Mouse (Mus musculus) heart, adult 11 months (tissue): Measurements from ENCODE around the gene Lca5l.
"Not testable (repeated sequence)": the region's sequence is repeated elsewhere in the genome, so short reads cannot be mapped to it uniquely, and the experiment has no call there.

ENCODE experiments used
- DNase-seq: peaks from one replicate; pipeline ENCODE4 v3.0.0; 2022

Gene Lca5l

DNA sequence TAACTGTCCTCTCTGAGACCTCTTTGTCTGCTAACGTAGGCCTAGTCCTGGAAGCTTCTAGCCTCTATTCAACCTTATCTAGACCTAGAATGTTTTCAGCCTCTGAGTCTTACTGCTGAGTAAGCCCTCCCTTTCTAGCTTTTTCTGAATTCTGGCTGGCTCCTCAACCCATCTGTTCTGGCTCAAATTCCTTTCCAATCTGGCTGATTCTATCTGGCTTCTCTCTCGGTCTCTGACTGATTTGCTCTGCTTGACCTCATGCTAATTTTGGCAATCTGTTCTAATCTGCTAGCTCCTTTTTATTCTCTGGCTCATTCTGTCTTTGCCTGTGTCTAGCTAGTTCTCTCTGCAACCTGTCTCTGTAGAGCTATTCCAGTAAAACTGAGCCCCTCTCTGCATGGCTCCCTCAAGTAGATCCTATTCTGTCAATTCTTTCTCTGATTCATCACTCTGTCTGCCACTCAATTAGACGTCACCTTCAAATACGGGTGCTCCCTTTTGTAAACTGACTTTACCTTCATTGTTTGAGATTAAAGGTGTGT is 26.3 kb downstream of the Lca5l start:
- no peak for DNase-seq

DNA sequence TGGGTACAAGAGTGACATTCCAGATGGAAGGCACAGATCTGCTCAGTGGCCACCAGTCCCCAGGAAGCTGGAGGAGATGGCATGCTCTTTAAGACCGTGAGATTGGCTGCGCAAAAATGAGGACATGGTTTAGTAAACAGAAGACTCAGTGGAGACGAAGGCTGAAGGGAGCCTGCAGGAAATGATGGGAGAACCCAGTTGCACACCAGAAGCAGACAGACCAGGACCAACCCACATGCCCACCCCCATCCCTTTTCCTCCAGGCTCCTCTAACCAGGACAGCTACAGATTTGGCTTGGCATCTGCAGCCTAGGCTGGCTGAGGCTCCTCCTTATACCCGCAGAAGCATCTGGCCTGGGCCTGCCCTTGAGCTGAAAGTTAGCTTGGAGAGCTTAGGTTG is 30.7 kb downstream of the Lca5l start:
- no peak for DNase-seq

DNA sequence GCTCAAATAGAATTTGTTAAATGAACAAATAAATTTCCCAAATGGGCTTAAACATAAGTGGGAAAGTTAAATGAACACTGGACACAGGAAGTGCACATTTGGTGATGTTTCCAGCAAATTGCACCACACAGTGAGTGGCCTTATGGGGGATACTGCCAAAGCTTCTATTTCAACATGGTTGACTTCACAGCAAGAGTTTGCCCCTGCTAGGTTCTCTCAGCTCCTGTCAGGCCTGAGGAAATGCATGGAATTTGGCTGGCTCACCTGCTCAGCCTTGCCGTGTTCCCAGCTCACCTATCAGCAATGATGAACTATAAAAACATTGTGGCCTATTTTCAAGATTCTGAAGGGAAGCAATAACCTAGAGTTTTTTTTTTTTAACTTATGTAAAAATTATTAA is 31.1 kb downstream of the Lca5l start:
- no peak for DNase-seq

DNA sequence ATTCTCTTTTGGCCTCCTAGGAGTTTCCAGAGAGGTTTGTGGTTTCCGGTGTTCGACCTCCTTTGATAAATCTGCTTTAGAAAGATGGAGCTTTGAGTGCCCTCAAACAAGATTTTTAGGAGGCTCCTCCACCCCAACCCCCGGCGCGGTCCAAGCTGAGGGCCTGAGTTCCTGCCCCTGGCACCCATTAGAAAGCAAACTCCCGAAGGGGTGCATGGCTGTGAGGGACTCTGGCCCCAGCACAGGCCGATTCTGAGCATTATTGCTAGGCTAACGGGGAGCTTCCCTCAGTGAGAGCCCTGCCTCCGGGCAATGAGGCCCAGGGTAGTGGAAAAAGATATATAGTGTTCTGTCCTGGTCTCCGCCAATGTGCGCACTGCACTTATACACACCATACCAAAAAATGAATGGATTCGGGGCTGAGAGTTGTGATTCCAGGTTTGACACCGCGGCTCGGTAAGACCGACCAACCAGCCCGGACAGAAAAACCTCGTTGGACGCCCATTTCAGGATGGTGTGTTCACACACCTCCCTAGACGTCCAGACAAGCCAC is 32.2 kb downstream of the Lca5l start:
- DNase-seq, result no peak

DNA sequence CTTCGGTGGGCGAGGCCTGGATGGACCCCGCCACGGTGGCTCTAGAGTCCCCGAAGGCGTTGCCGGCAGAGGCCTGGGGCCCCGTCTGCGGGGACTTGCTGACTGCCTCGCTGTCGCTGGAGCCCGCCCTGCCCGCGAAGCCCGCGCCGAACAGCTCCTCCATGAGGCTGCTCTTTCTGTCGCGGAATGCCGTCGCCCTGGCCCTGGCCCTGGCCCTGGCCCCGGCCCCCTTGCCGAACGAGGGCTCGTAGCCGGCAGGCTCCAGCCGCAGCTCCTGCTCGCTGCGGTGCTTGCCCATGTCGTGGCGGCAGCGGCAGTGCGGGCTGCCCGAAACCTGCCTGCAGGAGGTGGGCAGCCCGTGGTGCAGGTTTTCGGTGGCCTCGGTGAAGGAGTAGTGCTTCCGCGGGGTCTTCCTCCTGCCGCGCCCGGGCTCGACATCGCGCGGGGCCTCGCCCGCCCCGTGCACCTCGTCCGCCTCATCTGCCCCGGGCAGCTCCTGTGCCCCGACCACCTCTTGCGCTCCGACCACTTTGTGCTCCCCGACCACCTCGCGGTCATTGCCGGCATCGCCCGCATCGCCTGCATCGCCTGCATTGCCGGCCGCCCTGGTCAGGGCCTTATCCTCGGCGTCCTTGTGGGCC is 32.9 kb downstream of the Lca5l start:
- peak; percentile 95 for DNase-seq

DNA sequence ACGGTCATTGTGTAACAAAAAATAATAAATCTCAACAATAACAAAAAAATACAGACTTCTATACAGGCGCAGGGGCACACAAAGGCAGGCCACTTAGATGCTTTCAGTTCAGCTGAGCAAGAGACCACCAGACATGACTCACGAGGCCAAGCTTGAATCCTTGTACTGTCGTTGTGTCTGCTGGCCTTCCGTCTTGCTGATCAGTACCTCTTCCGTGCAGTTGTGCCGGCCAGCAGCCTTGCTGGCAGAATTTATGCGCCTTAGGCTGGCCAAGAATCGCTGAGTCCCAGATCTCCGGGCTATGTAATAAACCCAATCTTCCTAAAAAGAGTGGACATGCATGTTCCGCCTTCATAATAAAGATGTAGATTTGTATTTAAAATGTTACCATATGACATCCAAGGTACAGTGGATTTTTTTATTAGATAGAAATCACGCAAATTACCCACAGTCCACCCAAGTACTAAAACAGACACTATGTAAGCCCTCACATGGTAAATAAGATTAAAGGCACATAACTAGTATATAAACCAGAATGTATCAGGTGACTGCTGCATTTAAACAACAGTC is 33.5 kb downstream of the Lca5l start:
- no peak for DNase-seq

DNA sequence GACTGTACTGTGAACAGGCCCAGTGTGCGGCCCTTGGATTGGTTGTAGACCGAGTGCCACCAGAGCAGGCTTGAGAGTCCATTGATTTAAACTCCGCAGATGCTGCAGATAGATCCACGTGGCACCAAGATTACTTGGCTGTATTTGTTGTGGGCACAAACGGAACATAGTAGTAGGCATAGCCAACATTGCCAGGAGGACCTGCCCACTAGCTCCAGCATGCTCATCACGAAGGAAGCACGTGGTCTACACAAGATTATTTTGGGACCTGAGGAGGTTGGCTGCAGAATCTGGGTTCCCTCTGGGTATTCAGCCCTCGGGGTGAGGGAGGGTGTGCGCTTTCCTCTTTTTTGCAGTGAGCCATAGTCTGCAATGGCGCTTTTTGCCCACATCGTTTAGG is 34.9 kb downstream of the Lca5l start:
- DNase-seq, result no peak

DNA sequence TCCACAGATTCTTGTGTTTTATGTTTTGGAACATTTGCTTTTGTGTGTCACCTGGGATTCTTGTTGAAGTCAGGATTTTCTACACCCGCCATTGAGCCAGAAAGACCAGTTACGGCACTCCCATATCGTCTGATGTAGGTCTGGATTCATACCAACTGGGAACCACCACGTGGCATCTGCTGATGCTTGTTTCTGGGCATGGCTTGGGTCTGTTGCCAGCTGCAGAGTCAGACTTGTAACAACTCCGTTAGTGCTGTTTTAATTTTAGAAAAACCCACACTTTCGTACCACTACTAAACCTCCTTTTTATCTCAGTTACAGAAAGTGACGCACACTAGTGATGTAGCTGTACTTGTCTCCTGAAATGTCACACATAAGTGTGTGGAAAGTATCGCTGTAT is 36.1 kb downstream of the Lca5l start:
- DNase-seq, result peak; percentile 89

DNA sequence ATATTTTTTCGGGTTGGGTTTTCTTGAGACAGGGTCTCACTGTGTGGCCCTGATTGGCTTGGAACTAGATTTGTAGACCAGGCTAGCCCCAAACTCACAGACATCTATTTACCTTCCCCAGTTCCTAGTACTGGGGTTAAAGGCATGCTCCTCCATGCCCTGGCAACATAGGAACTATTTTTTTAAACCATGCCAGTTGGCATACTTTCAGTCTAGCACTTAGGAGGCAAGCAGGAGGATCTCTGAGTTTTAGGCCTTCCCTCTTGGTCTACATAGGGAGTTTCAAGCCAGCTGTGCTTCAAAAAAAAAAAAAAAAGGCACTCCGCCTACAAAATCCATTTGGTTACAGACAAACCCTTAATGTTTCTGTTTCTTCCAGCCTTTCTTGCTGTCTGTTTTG is 37.6 kb downstream of the Lca5l start:
- no peak for DNase-seq

DNA sequence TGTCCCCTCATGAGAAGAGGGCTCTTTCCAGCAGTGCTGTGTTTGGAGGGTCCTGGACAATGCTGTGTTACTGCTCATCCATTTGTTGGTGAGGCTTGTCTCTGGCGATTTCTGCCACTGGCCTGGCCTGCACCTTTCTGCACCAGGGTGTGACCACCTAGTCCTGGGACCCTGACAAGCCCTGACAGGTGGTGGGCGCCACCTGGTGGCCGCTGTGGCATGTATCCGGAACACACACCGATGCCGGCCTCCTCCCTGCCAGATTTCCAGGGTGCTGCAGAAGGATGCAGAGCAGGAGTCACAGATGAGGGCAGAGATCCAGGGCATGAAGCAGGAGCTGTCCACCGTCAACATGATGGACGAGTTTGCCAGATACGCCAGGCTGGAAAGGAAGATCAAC is 40.5 kb downstream of the Lca5l start:
- peak; percentile 96 for DNase-seq

DNA sequence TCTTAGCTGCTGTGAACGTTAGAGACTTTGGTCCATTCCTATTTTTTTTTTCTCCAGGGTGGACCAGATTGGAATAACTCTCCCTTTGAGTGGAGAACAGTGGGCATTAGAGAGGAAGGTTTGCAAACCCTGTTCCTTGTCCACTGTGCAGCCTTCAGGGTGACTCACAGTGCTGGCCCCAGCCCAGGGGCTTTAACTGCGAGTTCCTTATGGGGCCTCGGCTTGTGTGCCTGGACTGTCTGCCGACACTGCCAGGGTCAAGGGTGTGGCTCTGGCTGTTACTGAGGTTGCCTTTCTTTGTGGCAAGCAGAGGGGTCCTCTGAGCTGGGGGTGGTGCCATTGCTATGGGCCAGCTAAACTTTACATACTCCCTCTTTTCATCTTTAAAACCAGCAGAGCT is 41.1 kb downstream of the Lca5l start:
- DNase-seq, result peak; percentile 93

DNA sequence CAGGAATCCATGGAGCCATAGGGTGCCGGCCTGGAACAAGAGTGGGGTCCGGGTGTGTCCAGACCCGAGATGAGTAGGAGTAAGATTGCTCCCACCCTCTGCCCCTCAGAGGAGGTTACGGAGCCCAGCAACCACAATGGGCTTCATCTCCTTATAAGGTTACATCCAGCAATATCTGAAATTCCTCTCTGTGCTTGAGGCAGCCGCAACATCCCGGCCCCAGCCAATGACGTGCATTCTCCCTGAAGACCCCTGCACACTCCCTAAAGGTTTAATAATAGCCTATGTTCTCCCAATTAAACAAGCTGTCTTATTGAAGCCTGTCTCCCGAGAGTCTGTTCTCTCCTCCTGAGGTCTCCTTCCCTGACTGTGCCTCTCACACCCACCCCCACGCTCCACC is 42.8 kb downstream of the Lca5l start:
- no peak for DNase-seq

DNA sequence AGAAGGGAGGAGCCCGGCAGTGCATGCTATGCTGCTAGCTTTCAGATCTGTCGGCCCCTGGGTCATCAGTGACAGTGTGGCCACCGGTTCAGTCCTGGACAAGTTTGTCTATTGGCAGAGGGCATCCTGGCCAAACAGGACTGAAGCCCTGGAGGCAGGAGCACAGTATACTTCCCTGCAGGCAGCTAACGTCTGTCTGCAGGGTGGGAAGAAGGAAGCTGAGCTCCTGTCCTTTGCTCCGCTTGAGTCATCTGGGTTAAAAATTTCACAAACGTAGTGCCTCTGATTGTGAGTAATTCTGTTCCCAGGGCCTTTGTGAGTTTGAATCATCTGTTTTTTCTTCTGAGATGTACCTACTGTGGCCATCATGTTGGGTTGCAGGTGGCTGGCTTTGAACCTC is 43.2 kb downstream of the Lca5l start:
- DNase-seq, result peak; percentile 82

DNA sequence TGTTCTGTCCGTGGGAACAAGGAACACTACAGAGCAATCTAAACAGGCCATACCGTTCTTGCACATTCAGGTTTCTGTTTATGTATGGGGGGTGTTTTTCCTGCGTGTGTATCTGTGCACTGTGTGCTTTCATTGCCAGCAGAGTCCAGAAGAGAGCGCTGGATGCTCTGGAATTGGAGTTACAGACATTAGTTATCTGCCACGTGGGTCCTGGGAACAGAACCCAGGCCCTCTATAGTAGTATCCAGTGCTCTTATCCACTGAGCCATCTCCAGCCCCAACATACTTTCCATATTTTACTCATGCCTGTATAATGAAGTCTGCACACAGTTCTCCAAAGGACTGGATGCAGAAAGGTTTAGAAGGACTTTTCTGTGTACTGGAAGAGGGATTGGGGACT is 46.3 kb downstream of the Lca5l start:
- no peak for DNase-seq

DNA sequence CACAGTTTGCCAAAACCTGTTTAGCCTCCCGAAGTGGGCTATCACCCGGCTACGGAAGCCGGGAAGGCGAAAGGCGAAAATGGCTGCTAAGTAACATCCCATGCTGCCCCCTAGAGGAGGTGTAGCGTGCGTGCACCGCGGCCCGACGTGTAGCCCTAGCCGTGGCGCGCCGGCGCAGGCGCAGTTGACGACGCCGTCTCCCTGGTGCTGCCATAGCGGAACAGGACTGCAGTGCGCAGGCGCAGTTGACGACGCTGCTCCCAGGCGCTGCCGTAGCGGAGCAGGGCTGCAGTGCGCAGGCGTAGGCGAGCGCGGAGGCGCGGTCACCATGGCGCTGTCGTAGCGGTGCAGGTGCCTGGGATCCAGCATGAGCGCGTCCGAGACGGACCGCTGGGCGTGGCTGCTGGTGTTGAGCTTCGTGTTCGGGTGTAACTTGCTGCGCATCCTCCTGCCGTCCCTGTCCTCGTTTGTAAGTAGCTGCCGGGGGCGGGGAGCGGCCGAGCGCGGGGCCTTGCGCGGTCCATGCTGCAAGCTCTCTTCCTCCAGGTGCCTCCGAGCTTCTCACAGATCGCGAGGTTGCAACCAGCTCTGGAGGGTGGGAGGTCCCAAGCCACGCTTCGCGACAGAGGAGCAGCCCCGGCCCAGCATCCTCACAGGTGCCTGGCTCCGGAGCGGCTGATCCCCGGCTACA is 46.8 kb downstream of the Lca5l start, which contains the start of gene Wrb:
Gene Wrb (plus strand): TSS at position 298 of the 691 bp plus-strand sequence.
- peak; percentile 100 for DNase-seq

DNA sequence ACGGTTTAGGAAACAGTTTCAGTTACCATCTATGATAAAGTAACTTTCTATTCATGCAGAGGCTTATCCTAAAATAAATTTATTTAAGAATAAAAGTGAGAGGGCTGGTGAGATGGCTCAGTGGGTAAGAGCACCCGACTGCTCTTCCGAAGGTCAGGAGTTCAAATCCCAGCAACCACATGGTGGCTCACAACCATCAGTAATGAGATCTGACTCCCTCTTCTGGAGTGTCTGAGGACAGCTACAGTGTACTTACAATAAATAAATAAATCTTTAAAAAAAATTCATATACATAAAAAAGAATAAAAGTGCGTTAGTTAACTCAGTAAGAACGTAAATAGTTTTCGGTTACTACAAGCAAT is 47.3 kb downstream of the Lca5l start:
- DNase-seq, result not testable (repeated sequence)

DNA sequence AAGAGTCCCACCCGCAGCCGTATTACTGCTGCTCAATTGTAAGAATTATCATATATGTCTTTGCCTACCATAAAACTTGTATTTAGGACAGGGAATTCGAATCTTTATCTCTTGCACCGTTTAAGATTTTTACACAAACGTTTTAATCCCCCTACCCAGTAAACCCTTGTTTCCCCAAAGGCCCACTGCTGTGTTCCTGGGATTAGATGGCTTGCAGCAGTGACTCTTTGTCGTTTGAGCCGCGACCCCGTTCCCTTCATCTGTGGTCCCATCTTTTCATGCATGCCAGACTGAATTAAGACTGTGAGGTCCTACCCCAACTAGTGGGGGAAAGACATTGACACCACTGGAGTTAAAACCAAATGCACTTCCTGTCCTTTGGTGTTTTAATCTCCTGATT is 63.6 kb downstream of the Lca5l start:
- no peak for DNase-seq

DNA sequence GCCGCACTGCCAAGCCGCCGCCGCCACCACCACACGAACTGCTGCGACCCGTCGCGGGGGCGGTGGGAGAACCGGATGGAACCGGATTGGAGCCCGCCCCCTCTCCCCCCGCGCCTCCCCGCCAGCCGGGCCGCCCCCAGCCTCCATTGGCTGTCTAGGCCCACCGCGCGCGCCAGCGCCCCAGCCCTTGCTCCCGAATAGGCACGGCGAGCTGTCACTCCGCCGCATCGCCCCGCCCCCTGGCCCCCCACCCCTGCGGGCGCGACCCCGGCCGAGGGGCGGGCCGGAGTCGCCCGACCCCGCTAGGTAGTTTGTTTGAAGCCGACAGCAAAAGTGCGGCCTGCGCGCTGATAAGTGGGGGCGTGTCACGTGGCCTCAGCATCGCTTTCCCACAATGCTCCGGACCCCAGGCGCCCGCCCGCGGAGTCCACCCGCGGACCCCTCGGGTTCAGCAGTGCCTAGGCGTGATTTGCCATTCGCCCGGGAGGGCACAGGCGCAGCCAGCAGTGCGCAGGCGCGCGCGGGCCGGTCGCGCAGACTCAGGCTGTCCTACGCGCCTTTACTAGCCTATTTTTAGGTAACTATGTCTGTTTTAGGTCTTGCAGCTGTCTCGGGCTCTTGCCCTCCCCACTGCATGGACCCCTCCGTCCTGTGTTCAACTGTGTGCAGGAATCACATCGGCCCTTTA is 64.3 kb downstream of the Lca5l start, which contains the start of gene Hmgn1:
Gene Hmgn1 (minus strand): TSS at position 73 of the 688 bp plus-strand sequence.
- DNase-seq, result peak; percentile 100

DNA sequence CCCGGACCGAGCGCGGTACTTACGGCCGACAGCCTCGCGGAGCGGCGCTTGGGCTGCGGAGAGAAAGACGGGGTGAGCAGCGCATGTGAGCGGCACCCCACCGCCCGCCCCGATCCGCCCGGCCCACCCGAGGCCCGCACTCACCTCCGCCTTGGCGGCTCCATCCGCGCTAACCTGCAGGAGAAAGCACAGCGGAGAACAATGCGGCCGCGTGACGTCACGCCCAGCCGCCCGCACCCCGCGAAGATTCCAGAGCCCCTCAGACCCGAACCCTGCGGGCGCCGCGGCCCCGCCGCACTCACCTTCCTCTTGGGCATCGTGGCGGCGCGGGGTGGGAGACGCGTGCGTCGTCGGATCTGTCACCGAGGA is 64.8 kb downstream of the Lca5l start:
- DNase-seq, result no peak

DNA sequence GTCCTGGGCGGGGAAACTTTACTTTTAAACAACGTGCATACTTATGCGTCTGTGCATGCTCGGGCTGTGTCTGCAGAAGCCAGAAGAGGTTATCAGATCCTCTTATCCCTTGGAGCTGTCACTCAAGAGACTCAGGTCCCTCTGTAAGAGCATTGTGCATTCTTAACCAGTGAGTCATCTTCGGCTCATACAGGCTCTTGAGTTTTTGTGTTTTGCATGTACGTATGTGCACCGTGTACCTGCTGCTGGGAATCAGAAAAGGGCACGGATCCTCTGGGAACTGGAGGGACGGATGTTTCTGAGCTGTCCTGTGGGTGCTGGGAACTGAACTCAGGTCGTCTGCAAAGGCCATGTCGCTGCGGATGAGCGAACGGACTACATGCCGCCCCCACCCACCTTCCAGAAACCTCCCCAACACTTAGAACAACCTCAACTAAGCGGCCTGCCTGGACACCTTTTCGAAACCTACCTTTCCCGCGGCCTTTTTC is 65.3 kb downstream of the Lca5l start:
- DNase-seq, result peak; percentile 86

DNA sequence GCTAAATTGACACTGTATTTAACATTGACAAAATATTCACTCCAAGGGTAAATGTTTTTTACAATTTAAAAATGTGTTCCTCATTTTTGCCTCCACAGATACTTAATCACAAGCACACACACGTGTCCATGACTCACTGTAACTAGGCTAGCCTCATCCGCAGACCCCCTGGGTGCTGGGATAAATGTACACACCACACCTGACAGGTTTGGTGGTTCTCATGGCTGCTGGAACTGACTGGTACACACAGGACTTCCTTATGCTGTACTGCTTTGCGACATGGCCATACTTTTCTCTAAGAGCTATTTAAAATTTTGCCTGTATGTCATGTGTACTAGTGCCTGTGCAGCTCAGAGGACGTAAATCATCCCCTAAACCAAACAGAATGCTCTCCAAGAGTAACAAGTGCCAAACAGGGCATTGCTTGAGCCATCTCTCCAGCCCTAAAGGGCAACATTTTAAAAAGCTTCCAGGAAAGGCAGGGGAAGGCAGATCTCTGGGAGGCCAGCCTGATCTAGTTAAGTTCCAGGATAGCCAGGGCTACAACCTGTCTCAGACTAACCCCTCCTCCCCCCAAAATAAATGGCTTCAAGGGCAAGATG is 71.9 kb downstream of the Lca5l start:
- DNase-seq, result no peak

DNA sequence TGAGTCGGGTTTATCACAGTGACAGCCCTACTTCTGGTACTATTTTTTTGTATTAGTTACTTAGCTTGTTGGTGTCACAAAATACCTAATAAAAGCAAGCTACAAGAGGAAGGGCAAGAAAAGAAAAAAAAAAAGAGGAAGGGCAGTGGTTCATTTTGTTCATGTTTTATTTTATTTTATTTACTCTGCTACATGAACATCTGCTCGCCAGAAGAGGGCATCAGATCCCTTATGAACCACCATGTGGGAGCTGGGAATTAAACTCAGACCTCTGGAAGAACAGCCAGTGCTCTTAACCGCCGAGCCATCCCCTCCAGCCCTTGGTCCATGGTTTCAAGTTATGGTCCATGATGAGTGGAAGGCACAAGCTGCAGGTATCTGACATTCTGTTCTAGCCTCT is 77.3 kb downstream of the Lca5l start:
- DNase-seq, result no peak

DNA sequence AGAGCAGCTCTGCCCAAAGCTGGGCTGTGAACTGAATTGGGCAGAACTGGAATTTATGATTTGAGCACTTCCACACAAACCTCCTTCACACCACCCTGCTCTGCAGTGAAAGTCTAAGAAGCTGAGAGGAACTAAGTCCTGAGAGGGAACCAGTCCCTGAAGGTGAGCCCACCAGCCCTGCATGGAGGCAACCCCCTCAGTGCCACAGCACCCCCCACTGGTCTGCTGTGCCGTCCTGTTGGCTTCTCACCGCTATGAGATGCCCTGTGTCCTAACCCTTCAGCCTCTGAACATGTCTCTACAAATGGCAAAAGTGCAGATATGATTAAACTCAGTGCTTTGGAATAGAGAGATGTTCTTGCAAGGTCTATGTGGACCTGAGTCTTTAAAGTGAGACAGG is 79.3 kb downstream of the Lca5l start:
- DNase-seq, result no peak
